Mouse (Mus musculus) A20 (cell line): Measurements from ENCODE around the gene Fasl.

Source experiments
- DNase-seq: peaks from one replicate; pipeline ENCODE4 v3.0.0-alpha.2; 2011; ENCODE audit warnings: low read depth, low spot score

The Fasl gene

GRCm38 (mm10) chr1:161761556-161761955 is 26.7 kb downstream of the Fasl start:
- DNase-seq = peak; percentile 19

DNA sequence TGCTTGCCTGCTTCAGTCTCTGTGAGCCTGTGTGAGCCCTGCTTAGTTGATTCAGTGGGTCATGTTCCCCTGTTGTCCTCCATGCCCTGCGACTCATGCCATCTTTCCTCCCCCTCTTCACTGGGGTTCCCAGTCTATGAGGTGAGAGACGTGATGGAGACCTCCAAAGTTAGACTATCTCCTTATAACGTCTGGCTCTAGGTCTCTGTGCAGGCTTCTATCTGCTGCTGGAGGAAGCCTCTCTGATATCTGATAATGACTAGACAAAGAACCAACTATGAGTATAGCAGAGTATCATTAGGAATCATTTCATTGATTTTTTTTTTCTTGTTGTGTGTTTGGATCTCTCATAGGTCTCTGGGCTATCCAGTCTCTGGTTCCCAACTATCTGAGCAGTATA is 31.7 kb downstream of the Fasl start:
- no peak for DNase-seq

GRCm38 (mm10) chr1:161751311-161751710 is 37.0 kb downstream of the Fasl start:
- DNase-seq = no peak

- DNase-seq = no peak
Measured at GRCm38 (mm10) chr1:161750471-161751041, 37.7 kb downstream of the Fasl start.

DNA sequence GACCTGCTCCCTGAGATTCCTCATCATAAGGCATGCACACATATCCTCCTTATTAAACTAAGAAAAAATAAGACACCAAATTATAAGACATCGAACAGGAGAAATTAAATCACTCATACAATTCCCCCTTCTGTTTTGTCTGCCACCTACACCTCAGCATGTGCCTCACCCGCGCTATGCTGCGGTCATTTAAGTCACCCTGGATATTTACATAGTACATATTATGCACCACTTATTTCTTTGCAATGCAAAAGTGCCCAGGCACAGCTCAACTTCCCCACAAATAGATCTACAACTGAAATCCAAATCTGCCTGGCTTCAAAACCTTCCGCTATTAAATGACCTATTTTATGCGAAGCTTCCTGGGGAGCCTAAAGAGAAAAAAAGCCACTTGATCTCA is 39.6 kb downstream of the Fasl start:
- no peak for DNase-seq

- DNase-seq = peak; percentile 72
Measured at GRCm38 (mm10) chr1:161748138-161748537, 40.2 kb downstream of the Fasl start.

DNA sequence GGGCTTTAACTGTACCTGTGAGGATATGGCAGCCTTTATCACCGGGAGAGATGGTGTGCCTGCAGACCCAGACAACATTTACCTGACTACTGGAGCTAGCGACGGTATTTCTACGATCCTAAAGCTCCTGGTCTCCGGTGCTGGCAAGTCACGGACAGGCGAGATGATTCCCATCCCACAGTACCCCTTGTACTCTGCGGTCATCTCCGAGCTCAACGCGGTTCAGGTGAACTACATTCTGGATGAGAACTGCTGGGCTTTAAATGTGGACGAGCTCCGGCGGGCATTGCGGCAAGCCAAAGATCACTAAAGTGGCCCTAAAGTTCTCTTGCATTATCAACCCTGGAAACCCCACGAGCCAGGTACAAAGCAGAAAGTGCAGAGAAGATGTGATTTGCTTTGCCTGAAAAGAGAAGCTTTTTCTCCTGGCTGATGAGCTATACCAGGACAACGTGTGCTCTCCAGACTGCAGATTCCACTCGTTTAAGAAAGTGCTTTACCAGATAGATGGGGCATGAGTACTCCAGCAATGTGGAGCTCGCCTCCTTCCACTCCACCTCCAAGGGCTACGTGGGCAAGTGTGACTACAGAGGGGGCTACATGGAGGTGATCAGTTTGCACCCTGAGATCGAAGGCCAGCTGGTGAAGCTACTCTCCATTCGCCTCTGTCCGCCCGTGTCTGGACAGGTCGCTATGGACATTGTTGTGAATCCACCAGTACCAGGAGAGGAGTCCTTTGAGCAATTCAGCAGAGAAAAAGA is 41.6 kb downstream of the Fasl start:
- no peak for DNase-seq

GRCm38 (mm10) chr1:161744855-161745254 is 43.4 kb downstream of the Fasl start:
- DNase-seq = no peak

GRCm38 (mm10) chr1:161744209-161744608 is 44.1 kb downstream of the Fasl start:
- DNase-seq = no peak

DNA sequence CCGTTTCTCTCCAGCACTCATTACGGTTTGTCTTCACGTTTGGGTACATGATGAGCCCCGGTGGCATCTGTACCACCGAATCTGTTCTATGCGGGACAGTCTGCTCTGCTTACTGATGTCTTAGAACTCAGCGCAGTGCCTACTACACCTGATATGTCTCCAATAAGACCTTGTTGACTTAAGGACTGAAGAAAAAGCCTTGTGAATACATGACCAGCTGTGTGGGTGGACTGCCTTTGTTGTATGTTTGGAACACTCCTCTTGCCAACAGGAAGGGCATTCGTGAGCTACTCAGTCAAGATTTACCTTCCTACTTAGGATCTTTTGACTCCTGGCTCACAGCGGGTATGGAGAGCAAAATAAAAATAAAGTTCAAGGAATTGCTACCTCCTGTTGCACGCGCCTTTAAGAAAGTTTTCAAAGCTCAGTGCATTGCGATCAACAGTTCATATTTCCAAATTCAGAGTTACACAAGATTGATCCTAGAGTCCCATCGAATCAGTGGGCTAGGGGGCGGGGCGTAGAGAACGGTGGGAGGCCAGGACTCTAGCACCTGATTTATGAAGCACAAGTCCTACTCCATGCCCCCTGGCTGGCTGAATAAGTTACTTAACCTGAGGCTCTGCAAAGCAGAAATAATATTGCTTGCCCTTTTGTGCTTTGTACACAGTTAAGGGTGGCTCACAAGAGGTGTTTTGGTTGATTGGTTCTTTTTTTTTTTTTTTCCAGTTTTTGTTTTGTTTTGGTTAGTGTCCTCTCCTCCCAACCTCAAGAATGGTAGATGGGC is 45.6 kb downstream of the Fasl start:
- DNase-seq = no peak

DNA sequence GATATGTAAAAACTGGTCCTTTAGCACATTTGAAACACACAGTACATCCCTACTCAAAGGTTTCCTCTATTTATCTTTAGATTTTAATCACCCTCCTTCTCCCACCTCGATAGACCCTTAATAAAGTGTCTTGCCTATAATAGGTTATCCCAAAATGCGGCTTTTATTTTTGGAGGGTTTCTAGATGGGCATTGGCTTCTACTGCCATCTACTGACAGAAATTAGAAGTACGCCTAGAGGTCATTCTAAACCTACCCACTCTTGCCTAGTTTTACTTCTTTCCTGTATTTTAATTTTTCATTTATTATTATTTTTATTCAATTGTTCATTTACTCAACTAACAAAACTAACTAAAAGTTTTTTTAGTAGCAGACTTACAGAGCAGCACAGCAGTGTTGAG is 51.4 kb downstream of the Fasl start:
- peak; percentile 37 for DNase-seq

GRCm38 (mm10) chr1:161736255-161736654 is 52.0 kb downstream of the Fasl start:
- DNase-seq = no peak

GRCm38 (mm10) chr1:161735465-161736046 is 52.7 kb downstream of the Fasl start:
- DNase-seq = peak; percentile 64

GRCm38 (mm10) chr1:161734741-161735211 is 53.5 kb downstream of the Fasl start:
- DNase-seq = peak; percentile 30

- no peak for DNase-seq
Measured at GRCm38 (mm10) chr1:161734314-161734713, 54.0 kb downstream of the Fasl start.
